Mouse (Mus musculus): ENCODE results near the gene Bicc1. TPM values are rescaled to one million over a fixed set of nuclear protein-coding genes. Genes with fewer than 3 reads are reported as not detected.

The Bicc1 gene
- total RNA-seq, 4 experiments from 2014 or later: 4.8 to 7.1 (median 5.3) TPM

DNA sequence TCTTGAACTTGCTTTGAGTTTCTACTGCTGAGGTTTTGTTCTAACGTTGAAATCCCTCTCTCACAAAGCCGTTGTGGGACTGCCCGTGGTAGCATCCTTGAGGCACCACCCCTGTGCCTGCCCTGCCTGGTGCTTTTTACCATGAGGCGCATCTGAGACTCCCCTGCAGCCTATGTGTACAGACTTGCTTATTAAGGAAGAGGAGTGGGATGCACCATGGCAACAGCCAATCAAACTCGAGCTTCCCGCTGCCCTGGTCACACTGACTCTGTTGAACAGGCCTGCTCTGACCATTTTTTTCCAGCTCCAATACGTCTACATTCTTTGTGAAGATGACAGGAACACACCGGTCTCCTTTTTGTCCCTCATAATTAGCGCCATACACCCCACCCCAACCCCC is 283.0 kb downstream of the Bicc1 start:
- no peak for DNase-seq (ENCODE audit: low spot score in 2 of 2)

DNA sequence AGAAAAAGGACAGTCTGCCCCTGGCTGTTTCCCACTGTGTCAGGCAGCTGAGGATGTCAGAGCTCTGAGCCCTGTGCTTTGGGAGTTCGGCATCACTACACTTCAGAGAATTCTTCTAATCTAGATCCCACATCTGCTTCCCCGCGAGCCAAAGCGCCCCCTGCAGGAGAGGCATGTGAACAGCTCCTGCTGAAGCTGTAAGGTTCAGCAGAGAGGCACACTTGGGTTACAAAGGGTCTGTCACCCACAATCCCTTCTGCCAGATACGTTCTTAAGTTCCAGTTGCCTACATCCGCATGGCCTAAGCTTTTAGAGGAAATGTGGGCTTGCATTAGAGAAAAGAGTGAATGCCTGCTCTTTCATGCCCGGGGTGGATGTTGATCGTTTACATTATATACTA is 283.4 kb downstream of the Bicc1 start:
- no peak for DNase-seq (ENCODE audit: low spot score in 2 of 2)

DNA sequence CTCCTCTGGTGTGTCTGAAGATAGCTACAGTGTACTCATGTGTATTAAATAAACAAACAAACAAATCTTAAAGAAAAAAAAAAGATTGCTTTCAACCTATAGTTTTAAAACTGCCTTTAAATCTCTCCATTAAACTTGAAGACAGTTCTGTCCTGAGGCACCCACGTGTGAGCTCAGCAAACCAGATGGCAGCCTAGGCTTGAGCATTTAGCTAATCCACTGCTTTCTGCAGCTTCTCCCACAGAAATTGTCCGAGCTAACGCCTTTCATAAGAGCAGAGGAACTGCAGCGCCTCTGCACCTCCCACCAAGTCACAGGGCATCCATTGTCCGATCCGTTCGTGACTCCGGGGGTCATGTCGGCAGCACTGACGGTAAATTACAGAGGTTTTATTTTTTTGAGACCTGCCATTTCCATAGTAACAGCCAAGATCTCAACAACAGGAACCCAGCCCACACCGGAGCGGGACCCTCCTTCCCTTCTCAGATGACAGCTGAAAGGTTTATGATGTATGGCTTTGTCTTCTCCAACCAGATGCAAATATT is 284.4 kb downstream of the Bicc1 start:
- no peak for DNase-seq (ENCODE audit: low spot score in 2 of 2)

Other genes with a start within 250 kb of the Bicc1 start
- 10 to 100 TPM; 40.2 to 54.4 (median 44.8) TPM for gene Tfam, start 78.6 kb upstream of the Bicc1 start, total RNA-seq (2022)
- 10 to 100 TPM; 48.3 to 51.1 (median 49.1) TPM for gene Ube2d1, start 125.6 kb upstream of the Bicc1 start, total RNA-seq (2022)
- 100 to 1,000 TPM; 117 to 140 (median 130) TPM for gene Cisd1, start 185.3 kb upstream of the Bicc1 start, total RNA-seq (2022)
- gene Ipmk, start 188.1 kb upstream of the Bicc1 start, total RNA-seq (2022): 10 to 100 TPM; 35.0 to 41.8 (median 37.4) TPM